Mouse (Mus musculus) thymus, postnatal 4 days (tissue): ENCODE results near the gene Crebrf.

Source experiments
- DNase-seq: peaks from one replicate; pipeline ENCODE4 v3.0.0; 2021

Crebrf gene

GRCm38 (mm10) chr17:26779471-26779870 is 64.0 kb downstream of the Crebrf start:
- no peak for DNase-seq

DNA sequence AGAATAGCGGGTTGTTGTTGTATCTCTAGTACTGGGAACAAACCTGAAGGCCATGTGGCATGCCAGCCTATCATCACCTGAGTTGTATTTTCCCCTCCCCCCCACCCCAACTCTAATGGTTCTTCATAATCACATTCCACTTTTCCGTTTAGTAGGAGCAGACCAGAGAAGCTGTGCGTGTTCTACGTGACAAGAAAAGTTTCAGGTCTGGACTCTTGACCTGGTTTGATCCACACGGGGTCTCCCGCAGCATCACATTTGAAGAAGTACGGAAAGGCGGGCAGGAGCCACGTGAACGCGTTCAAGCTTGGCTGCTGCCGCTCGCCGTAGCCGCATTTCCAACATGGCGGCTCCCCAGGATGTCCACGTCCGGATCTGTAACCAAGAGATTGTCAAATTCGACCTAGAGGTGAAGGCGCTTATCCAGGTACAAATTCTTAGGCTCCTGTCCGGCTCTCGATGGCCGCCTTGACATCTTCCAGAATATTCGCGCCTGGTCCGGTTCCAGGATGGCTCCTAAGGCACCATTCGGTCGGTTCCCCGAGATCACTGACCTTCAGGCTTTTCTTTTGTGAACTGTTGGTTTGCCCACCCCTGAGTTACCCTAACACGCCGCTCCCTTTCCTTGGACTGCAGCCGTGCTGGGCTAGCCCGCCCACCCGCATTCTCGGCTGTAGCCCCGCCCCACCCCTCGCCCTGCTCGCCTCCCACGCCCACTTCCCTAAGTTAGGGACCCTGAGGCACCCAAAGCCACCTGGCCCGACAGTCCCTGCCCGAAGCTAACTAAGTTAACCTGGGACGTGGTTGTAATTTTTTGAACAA is 65.5 kb downstream of the Crebrf start, which contains the start of gene Bnip1:
TSS of gene Bnip1 (plus strand) at position 317 of the 822 bp plus-strand sequence.
- DNase-seq = peak; percentile 86

- DNase-seq = no peak
Observed at GRCm38 (mm10) chr17:26781610-26782043, 66.2 kb downstream of the Crebrf start.

GRCm38 (mm10) chr17:26784525-26784924 is 69.1 kb downstream of the Crebrf start:
- DNase-seq = no peak

DNA sequence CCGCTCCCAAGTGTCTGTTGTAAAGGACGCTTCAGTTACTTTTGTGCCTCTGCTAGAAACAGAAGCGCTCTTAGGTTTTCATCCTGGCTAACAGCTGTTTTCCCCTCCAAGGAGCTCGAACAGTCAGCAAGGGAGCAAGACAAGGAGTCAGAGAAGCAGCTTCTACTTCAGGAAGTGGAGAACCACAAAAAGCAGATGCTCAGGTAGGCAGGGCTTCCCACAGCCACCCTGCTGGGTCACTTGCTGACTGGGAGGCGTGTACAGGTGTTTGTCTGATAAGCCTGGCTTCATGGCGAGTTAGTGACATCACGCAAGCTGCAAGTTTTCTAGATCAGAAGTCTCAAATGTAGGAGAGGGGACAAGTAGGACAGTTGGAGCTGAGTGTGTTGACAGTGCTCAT is 71.1 kb downstream of the Crebrf start:
- peak; percentile 38 for DNase-seq

GRCm38 (mm10) chr17:26788986-26789385 is 73.5 kb downstream of the Crebrf start:
- no peak for DNase-seq

DNA sequence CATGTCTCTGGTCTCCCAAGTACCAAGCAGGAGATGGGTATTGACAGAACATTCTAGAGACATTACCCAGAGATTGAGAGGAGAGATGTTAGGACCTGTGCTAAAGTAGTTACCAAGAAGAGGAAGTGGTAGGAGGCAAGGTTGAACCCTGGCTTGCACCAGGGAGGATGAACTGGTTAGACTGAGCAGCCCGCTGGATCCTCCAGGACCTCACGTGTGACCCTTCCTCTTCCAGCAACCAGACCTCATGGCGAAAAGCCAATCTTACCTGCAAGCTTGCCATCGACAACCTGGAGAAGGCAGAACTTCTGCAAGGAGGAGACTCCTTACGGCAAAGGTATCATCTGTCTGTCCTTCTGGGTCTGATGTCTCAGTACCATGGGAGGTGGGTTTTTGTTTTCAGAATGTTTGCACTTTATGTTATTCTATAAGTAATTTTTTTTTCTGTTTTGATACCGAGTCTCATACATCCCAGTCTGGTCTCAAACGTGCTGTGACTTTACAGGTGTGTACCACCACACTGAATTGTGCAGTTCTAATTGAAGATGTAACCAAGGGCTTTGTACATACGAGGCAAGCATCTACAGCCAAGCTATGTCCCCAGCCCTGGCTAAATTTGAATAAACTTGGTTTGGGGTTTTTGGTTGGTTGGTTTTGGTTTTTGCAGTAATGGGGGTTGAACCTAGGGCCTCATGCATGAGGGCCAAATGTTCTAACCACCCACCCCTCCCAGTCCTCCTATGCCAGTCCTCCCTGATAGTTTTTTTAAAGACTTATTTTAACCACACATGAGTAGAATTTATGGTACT is 74.2 kb downstream of the Crebrf start:
- no peak for DNase-seq

DNA sequence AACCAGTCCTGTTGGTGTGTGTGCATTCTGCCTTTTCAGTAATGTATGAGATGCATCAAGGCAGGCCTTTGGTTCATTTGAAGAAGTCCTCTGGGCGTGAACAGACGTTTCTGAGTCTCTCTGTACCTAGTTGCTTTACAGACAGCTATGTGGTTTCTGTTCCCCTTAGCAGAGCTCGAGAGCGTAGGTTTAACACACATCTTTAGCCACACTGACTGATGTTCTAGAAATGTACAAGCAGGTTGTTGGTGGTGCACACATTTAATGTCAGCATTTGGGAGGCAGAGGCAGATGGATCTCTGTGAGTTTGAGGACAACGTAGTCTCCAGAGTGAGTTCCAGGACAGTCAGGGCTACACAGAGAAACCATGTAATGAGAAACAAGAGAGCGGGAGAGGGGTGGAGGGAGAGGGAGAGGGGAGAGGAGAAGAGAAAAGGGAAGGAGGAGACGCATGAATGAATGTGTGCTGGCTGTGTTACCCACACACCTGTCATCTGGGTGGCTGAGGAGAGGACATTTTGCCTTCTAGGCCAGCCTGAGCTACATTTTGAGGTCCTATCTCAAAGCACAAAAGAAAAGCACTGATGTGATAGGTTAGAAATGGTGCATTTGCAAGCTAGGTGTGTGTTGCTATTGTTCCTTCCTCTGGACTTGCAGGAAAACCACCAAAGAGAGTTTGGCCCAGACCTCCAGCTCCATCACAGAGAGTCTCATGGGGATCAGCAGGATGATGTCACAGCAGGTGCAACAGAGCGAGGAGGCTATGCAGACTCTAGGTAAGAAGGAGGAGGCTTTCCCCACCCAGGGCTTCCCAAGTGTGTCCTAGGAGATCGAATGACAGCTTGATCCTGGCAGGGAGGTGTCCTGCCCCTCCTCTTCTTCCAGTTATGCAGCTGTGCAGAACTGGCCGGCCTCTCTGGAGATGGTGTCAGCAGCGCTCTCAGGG is 75.1 kb downstream of the Crebrf start:
- DNase-seq = no peak

- DNase-seq = no peak
Observed at GRCm38 (mm10) chr17:26791580-26791979, 76.1 kb downstream of the Crebrf start.

DNA sequence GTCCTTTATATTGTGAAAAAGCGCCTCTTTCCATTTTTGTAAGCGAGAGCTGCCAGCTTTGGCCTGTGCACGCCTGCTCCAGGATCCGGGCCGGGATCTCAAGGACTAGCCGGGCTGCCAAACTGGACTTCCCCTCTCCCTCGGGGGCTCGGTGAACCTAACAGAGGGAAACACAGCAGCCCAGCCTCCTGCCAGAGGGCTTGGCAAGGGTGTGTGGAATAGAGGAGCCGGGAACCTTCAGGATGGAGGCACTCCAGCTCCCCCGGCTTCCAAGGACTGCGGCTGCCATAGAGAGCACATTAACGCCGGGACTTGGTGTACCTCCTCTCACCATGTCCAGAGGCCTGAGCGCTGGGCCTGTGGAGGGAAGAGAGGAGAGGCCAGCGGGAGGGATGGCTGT is 76.6 kb downstream of the Crebrf start:
- no peak for DNase-seq

DNA sequence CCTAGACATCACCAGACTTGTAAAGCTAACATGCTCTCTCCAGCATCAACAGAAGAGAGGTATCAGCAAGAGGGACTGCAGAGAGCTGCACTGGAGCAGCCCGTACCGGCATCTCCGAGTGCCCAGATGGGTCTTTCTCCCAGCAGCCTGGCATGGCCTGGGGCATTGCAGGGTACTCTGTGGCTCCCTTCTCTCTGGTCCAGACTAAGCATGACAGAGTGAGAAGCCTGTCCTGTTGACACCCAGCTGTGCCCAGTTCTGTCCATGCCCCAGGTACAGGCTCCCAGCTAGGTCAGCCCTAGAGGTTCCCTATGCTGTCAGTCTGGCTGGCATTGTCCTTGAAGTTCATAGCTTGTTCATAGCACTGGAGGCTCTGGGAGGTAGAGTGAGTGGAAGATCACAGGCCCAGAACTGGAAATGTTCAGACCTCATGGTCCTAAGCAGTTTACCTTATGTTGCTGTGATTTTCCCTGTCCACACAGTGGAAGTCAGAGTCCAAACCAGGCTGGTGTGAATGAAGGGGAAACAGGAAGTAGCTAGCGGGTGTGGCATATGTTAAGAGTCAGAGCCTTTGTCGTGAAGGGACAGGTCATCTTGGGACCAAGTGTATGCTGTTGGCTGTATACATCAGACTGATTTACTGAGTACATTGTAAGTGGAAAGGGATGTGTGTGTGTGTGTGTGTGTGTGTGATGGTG is 77.8 kb downstream of the Crebrf start:
- DNase-seq = no peak

DNA sequence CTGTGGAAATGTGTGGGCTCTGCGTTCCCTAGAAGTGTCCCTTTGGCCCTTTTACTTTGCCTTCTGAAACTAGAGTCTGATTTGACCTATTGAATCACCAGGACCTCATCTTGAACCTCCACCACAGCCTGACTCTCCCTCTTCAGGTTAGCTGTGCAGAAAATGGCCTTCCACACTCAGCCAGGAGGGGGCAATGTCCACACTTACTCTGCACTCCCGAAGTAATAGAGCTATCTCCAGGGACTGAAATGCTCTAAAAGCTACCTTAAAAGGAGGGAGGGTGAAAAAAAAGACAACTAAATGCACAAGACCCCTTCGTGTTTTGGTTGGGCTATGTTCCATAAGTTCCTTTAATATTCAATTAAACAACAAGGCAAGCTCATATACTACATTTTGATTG is 79.3 kb downstream of the Crebrf start:
- DNase-seq = peak; percentile 69

- DNase-seq = no peak
Observed at GRCm38 (mm10) chr17:26795386-26795785, 79.9 kb downstream of the Crebrf start.

- no peak for DNase-seq
Observed at GRCm38 (mm10) chr17:26797379-26798128, 82.1 kb downstream of the Crebrf start.

- no peak for DNase-seq
Observed at GRCm38 (mm10) chr17:26802886-26803285, 87.4 kb downstream of the Crebrf start.

DNA sequence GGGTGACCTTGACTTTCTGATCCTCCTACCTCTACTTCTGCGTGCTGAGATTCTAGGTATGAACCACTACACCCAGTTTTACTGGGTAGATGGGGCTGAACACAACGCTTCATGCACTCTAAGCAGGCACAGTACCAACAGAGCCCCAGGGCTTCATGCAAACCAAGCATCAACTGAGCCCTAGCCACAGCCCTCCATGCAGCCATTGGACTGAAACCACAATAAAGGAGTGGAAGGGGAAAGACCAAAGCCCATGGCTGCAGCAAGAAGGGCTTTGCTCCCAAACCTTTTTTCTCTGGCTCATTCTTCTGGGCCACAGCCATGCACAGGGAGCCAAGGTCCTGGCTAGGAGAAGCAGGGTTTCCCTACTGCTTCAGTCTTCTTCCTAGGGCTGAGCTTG is 97.2 kb downstream of the Crebrf start:
- DNase-seq = no peak

DNA sequence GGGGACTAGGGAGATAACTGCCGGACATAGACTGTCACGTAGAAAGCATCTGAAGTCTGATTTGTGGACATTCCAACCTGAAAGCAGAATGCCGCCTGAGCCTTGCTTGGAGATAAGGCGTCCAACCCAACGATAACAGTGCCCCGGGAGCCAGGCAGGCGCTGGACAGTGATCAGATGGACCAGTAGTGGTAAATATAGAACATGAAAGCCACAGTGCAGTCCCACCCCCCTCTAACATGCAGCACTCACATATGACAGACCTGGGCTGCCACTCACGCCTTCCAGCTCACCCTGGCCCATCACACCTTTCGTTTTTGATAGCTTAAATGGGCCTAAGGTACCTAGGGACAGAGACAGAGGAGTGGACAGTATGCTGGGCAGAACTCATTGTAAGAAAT is 98.0 kb downstream of the Crebrf start:
- no peak for DNase-seq

DNA sequence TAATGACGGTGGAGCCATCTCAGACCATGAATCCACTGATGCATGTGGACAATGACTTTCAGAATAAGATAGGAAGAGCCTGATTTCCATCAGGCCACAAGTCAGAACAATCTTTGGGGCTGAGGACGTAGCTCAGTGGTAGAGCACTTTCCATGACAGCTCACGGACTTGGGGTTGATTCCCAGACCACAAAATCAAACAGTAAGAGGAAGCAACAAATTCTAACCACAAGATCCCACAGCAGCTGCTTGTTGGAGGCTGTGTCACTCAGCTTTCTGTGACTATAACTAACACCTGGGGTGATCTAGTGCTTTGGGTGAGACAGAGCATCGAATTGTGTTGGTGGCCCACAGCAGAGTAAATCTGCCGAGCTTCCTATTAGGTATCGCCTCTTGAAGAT is 101.4 kb downstream of the Crebrf start:
- no peak for DNase-seq

- no peak for DNase-seq
Observed at GRCm38 (mm10) chr17:26817776-26818175, 102.3 kb downstream of the Crebrf start.

DNA sequence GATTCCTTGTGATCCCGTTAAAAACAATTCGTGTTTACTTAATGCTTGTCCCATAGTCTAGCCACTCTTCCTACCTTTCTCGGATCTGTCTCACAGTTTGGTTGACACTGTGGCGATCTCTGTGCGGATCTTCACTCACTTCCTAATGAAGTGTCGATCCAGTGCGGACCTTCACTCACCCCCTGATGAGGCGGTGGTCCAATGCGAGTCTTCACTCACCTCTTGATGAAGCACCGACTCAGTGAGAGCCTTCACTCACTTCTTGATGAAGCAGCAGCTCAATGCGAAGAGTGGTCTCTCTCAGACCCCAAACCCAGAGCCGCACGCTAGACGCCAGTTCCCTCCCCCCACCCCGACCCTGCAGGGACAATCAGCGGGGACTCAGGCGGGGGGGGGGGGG is 110.7 kb downstream of the Crebrf start:
- no peak for DNase-seq
